Mouse (Mus musculus): ENCODE results near the gene Myh14.
"Not testable (repeated sequence)": the region's sequence is repeated elsewhere in the genome, so short reads cannot be mapped to it uniquely, and the experiment has no call there.

Myh14 gene

DNA sequence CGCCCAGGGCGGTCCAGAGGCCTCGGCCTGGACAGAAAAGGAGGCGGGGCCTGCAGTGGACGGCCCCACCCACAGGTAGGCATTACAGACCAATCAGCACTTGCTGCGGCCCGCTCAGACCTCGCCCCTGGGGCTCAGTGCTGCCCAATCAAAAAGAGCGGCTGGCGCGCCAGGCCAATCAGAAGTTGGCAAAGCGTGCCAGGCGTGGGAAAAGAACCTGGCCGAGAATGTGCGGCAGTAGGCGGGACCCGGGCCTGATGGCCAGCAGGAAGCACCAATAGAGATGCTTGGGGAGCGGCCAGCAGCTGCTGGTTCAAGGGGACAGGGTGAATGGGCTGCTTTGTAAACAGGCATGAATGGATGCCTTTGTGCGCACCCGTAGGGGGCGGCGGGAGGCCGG lies at the start of gene Myh14:
Gene Myh14 (minus strand): TSS at position 41 of the 400 bp plus-strand sequence.
- in situ Hi-C loops (cut with MboI, MseI) = no loop called here

GRCm38 (mm10) chr7:44709881-44710280 lies 39.2 kb upstream of the Myh14 start:
- in situ Hi-C loops (cut with MboI, MseI) = loop anchor here (10.0 kb wide), 1 partner anchor 1665 kb away; the partner anchor contains the start of gene Myod1

GRCm38 (mm10) chr7:44708574-44708973 lies 37.9 kb upstream of the Myh14 start, which contains the start of gene Izumo2:
Izumo2 (plus strand) TSS chr7:44708742.
- in situ Hi-C loops (cut with MboI, MseI) = no loop called here

DNA sequence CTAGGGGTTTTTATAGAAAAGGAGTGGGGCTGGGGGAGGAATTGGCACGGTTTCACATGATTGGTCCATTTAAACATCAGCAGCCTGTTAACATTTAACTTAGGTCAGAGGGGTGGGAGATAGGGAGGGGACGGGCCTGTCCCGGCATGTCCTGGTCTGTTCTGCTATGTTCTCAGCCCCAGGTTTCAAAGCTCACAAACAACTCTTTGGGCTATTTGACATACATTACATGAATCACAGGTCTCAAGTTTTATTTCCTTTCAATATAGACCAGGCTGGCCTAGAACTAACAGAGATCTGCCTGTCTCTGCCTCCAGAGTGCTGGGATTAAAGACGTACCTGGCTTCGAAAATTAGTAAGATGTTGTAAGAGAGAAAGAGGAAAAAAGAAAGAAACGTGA lies 37.5 kb upstream of the Myh14 start:
- in situ Hi-C loops (cut with MboI, MseI) = not testable (repeated sequence)

DNA sequence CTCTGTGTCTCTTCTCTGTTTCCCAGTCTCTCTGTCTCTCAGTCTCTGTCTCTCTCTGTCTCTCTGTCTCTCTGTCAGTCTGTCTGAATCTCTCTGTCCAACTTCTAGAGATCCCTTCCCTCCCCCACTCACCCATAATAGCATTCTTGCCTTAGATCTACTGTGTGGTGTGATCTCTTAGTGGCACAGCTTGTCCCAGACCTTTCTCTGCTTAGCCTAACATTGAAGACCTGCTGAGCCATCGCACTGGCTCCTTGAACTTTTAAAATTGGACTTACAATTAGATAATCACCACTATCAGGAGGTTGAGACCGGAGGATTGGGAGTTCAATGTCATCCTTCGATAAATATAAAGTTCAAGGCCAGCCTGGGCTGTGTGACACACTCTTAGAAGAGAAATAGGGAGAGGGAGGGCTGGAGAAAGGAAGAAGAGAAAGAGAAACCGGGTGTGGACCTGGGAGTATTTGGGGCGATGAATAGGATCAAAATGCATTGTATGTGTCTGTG lies 36.6 kb upstream of the Myh14 start:
- in situ Hi-C loops (cut with MboI, MseI) = no loop called here

DNA sequence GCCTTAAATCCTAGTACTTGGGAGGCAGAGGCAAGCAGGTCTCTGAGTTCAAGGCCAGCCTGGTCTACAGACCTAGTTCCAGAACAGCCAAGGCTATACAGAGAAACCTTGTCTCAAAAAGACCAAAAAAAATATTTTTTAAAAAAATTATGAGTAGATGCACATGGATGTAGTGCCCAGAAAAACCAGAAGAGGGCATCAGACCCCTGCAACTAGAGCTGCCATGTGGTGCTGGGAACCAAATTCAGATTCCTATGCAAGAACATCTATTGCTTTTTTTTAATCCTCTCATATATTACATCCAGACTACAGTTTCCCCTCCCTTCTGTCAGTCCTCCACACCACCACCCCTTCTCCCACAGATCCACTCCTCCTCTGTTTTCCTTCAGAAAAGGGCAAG lies 35.7 kb upstream of the Myh14 start:
- in situ Hi-C loops (cut with MboI, MseI) = no loop called here

GRCm38 (mm10) chr7:44705086-44705485 lies 34.4 kb upstream of the Myh14 start:
- in situ Hi-C loops (cut with MboI, MseI) = no loop called here

GRCm38 (mm10) chr7:44704363-44704762 lies 33.7 kb upstream of the Myh14 start:
- in situ Hi-C loops (cut with MboI, MseI) = no loop called here

DNA sequence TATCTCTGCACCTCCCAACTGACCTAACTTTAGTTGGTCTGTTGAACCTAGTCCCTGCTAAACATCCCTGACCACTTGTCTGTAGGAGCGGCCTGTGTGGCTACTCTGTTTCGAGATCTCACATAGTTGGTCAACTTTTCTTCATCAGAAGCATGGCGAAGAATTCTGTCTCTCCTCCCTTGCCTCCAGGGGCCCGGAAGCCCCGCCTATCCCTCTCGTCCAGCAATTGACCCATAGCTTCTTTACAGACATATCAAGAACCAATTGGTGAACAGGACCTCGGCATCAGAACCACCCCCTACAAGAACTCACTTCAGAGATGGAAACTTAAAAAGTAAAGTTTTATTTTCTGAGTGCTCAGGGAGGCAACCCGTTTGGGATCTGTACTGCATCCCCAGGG lies 32.3 kb upstream of the Myh14 start:
- in situ Hi-C loops (cut with MboI, MseI) = no loop called here

GRCm38 (mm10) chr7:44701921-44702320 lies 31.3 kb upstream of the Myh14 start:
- in situ Hi-C loops (cut with MboI, MseI) = no loop called here

DNA sequence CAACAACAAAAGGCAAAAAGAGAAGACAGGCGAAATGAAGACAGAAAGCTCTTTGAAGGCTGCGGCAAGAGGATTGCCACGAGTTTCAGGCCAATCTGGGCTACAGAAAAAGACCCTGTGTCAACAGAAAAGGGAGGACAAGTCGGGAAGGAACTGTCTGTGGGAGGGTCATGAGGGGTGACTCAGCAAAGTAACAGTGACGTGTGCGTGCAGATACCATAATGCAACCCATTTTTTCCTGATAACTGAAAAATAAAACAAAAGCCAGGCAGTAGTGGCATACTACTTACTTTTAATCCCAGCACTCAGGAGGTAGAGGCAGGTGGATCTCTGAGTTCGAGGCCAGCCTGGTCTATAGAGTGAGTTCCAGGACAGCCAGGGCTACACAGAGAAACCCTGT lies 27.3 kb upstream of the Myh14 start:
- in situ Hi-C loops (cut with MboI, MseI) = loop anchor here (25.0 kb wide), 1 partner anchor 1264 kb away; no protein-coding TSS in a partner anchor

GRCm38 (mm10) chr7:44697191-44697710 lies 26.6 kb upstream of the Myh14 start:
- in situ Hi-C loops (cut with MboI, MseI) = loop anchor here (25.0 kb wide), 1 partner anchor 1265 kb away; no protein-coding TSS in a partner anchor

- in situ Hi-C loops (cut with MboI, MseI) = loop anchor here (25.0 kb wide), 1 partner anchor 1267 kb away; no protein-coding TSS in a partner anchor
These were observed 24.6 kb upstream of the Myh14 start for GRCm38 (mm10) chr7:44695223-44695622.

DNA sequence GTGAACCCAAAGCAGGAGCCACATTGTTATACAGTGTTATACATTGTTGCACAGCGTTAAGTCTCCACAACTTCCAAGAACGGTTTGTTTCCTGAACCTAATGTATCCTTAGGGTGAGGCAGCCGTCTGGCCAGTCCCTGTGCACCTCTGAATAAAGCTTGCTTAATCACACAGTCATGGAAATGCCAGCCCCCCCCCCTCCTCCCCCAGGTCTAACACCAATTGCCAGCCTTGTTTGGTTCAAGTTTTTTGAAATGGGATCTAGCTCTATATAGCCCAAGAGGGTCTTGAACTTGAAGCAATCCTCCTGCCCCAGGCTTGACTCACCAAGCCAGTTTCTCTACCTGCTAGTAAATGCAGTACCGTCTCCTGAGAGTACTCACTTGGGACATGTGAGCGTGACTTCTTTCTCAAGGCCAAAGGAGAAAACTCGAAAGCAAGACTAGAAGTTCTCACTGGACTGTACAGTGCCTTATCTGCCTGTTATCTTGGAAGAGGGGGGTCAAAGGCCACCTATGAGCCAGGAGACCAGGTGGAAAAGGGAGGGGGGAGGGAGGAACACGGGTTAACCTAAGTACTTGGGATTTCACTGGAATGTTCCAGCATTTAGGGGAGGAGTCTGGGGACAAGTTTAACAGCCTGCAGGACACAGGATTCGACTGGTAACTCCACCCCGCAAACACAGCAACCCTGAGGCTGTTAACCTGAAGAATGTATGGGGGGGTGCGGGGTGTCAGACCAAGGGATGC lies 23.0 kb upstream of the Myh14 start:
- in situ Hi-C loops (cut with MboI, MseI) = loop anchor here (25.0 kb wide), 1 partner anchor 1269 kb away; no protein-coding TSS in a partner anchor

- in situ Hi-C loops (cut with MboI, MseI) = loop anchor here (25.0 kb wide), 1 partner anchor 1273 kb away; no protein-coding TSS in a partner anchor
These were observed 18.7 kb upstream of the Myh14 start for GRCm38 (mm10) chr7:44689331-44689730.

DNA sequence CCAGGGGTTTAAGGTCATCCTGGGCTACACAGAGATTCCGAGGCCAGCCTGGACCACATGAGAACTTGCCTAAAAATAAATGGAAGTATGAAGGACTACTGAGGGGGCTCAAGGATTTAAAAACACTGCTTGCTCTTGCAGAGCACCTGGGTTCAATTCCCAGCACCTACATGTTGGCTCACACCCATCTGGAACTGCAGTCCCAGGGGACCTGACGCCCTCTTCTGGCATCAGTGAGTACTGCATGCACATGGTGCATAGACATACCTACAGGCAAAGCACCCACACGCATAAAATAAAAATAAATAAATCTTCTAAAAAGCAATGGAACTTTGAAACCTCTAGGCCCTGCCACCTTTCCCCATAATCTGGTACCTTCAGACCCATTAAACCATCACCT lies 18.2 kb upstream of the Myh14 start:
- in situ Hi-C loops (cut with MboI, MseI) = loop anchor here (25.0 kb wide), 1 partner anchor 1273 kb away; no protein-coding TSS in a partner anchor

GRCm38 (mm10) chr7:44685531-44686402 lies 15.1 kb upstream of the Myh14 start:
- in situ Hi-C loops (cut with MboI, MseI) = loop anchor here (25.0 kb wide), 1 partner anchor 1277 kb away; no protein-coding TSS in a partner anchor

GRCm38 (mm10) chr7:44683656-44684055 lies 13.0 kb upstream of the Myh14 start:
- in situ Hi-C loops (cut with MboI, MseI) = loop anchor here (25.0 kb wide), 1 partner anchor 1279 kb away; no protein-coding TSS in a partner anchor

- in situ Hi-C loops (cut with MboI, MseI) = loop anchor here (25.0 kb wide), 1 partner anchor 1286 kb away; no protein-coding TSS in a partner anchor
These were observed 6.0 kb upstream of the Myh14 start for GRCm38 (mm10) chr7:44676611-44677010.

GRCm38 (mm10) chr7:44676126-44676525 lies 5.5 kb upstream of the Myh14 start:
- in situ Hi-C loops (cut with MboI, MseI) = loop anchor here (25.0 kb wide), 1 partner anchor 1286 kb away; no protein-coding TSS in a partner anchor

GRCm38 (mm10) chr7:44675171-44675570 lies 4.5 kb upstream of the Myh14 start:
- in situ Hi-C loops (cut with MboI, MseI) = loop anchor here (25.0 kb wide), 1 partner anchor 1287 kb away; no protein-coding TSS in a partner anchor
